Mouse (Mus musculus) liver, postnatal 0 days (tissue): ENCODE measurements at regions not wholly inside any gene's neighbourhood (a gene's known extent, or its start where the extent isn't known, plus 50 kb on each side); places are given as distances from the start of the nearest gene placed in this dataset.

ENCODE experiments used
- ATAC-seq: fragments of 200-750 bp; cut with Nextera tagmentation; 2 replicates; pipeline ENCODE4 v1.8.0; 2017; ENCODE audit warnings: mild to moderate bottlenecking, moderate library complexity
- DNase-seq: peaks from one replicate; pipeline ENCODE4 v3.0.0-alpha.2; 2016
- H3K27ac ChIP-seq: fragments of 300-500 bp; sonication (generic); 2 replicates; pipeline ENCODE4 v1.5.1; 2014; ENCODE audit warnings: antibody characterized with exemption, moderate library complexity, mild to moderate bottlenecking, low read depth
- H3K27me3 ChIP-seq: fragments of 300-500 bp; sonication (generic); 2 replicates; pipeline ENCODE4 v1.6.1; 2014; ENCODE audit warnings: low read length, control low read depth, mixed read lengths; ENCODE audit not compliant: insufficient read depth
- H3K36me3 ChIP-seq: fragments of 300-500 bp; sonication (generic); replicated peaks from 2 replicates; pipeline ENCODE4 v1.6.1; 2014; ENCODE audit warnings: mild to moderate bottlenecking, control low read depth, low read length, moderate library complexity, mixed read lengths; ENCODE audit not compliant: insufficient read depth
- H3K4me1 ChIP-seq: fragments of 300-500 bp; sonication (generic); 2 replicates; pipeline ENCODE4 v1.6.1; 2014; ENCODE audit warnings: antibody characterized with exemption, mild to moderate bottlenecking, control low read depth; ENCODE audit not compliant: insufficient read depth
- H3K4me2 ChIP-seq: fragments of 300-500 bp; sonication (generic); 2 replicates; pipeline ENCODE4 v1.6.1; 2014; ENCODE audit warnings: low read depth, mild to moderate bottlenecking, low read length, moderate library complexity, mixed read lengths
- H3K4me3 ChIP-seq: fragments of 300-500 bp; sonication (generic); 2 replicates; pipeline ENCODE4 v1.5.1; 2014; ENCODE audit warnings: low read depth, low read length
- H3K9ac ChIP-seq: fragments of 300-500 bp; sonication (generic); replicated peaks from 2 replicates; pipeline ENCODE4 v1.6.1; 2014; ENCODE audit warnings: mild to moderate bottlenecking, moderate library complexity
- H3K9me3 ChIP-seq: fragments of 300-500 bp; sonication (generic); 2 replicates; pipeline ENCODE4 v1.6.1; 2016; ENCODE audit warnings: mild to moderate bottlenecking, control low read depth, low read length, mixed read lengths
- CTCF ChIP-seq: sonication (generic); IDR thresholded peaks from 2 replicates; pipeline ENCODE4 v1.5.1; 2016; ENCODE audit warnings: antibody characterized with exemption, low read depth
- EP300 ChIP-seq: IDR thresholded peaks from 2 replicates; pipeline ENCODE4 v1.6.1; 2016; ENCODE audit warnings: antibody characterized with exemption, low read depth, mild to moderate bottlenecking
- WGBS: fragments of 180-500 bp; shearing (Covaris S2); extraction: QIAGEN DNeasy Blood & Tissue Kit; methylation state at CpG from one replicate; pipeline ENCODE4 v1.1.7; 2014; ENCODE audit not compliant: insufficient replicate concordance; 5-methylcytosine and 5-hydroxymethylcytosine counted together

DNA sequence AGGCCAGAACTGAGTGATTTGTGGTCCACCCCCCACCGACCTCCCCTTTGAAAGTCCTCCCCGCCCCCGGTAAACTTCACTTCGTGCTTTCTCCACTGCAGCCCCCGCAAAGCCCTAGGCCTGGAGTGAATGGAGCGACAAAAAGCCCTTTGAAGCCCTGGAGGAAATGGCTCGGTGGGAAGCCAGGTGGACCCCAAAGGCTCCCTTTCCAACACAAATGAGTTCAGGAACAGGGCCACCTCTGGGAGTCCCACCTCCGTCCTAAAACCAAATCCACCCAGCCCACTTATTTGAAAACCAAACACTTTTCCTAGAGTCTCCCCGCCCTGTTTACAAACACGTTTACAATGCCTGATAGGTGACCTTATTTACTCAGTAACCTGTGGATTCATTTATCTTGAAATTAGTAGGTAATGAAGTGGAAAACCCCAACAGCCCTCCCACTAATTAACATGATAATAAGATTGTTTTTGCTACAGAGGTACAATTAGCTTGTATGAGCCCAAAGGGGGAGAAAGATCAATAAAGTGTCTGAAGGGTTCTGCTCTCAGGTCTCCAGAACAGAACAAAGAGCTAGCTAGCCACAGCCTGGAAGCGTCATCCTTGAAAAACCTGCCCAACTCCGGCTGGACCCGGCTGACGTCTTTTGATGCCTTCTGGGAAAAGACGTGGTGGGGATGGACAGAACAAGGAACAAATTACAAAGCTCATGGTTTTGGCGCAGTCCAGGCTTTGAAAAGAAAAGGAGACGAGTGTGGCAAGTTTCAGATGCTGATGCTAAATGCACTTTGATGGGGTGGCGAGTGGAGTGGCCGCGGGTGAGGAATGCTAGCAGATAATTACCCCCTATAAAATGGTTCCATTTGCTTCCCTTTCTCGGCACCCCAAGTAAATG, 422.6 kb upstream of the Nr2f2 start:
- no peak overlapping the region for H3K27ac ChIP-seq
- TF ChIP-seq CTCF (no peak), EP300 (no peak)
- no peak overlapping the region for H3K4me2 ChIP-seq
- H3K27me3 ChIP-seq, result no peaks in the 10 kb centered on the region
- DNase-seq (no peak), ATAC-seq (no peak)
- 16% methylated on average over 21 of the region's 21 CpGs for WGBS
- H3K9ac ChIP-seq, result no peak overlapping the region
- no peaks in the 10 kb centered on the region for H3K36me3 ChIP-seq
- H3K4me3 ChIP-seq, result no peak overlapping the region
- no peaks in the 10 kb centered on the region for H3K9me3 ChIP-seq
- H3K4me1 ChIP-seq, result no peaks in the 10 kb centered on the region

DNA sequence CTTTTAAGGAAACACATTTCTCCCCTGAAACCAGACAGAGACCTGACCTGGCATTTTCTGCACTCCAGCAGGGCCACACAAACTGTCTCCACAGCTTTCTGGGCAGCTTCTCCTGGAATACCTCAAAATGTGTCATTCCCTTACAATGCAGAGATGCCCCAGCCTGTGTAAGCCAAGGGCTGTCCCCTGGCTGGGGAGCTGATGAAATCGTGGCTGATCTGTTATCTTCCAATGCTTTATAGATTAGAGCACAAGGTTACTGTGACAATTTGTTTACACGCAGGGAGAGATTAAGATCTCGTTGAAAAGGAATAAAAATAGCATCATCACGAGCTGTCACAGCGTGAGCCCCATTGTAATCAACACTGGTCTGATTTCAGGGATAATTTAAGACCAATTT, 421.4 kb upstream of the Nr2f2 start:
- Histone ChIP-seq H3K36me3 (no peaks in the 10 kb centered on the region), H3K4me3 (no peak overlapping the region), H3K27ac (no peak overlapping the region), H3K4me1 (no peaks in the 10 kb centered on the region), H3K9me3 (no peaks in the 10 kb centered on the region), H3K27me3 (no peaks in the 10 kb centered on the region), H3K9ac (no peak overlapping the region), H3K4me2 (no peak overlapping the region)
- ATAC-seq, result peak; percentile 64
- 15% methylated on average over 5 of the region's 5 CpGs for WGBS
- DNase-seq, result peak; percentile 15
- TF ChIP-seq CTCF (no peak), EP300 (no peak)

DNA sequence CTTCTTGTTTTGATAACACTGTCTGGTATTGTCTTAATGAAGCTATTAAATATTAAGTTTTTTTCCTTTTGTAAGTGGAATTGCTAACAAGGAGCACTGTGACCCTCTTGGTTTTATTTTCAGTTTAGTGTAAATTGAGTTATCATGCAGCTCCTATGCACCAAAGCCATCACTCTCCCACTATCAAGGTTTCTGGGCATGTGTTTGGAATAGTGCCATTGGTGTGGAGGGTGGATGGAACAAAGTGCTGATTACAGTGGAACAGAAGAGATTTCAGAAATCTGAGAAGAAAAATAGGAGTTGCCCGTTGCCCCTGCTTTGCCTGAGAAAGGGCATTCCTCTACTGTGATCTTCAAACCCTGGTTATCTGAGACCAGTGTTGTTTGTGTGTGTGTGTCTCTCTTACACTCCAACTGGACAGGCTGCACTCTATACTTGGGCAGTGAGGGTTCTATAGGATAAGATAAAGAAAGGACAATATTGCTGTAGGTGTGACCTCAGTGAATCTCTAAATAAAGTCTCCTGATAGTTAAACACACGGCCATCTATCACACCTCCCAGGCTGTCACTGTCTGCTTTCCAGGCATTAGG, 414.3 kb upstream of the Nr2f2 start:
- Histone ChIP-seq H3K4me2 (no peak overlapping the region), H3K4me1 (no peaks in the 10 kb centered on the region), H3K36me3 (no peaks in the 10 kb centered on the region), H3K27me3 (no peaks in the 10 kb centered on the region), H3K27ac (no peak overlapping the region), H3K9ac (no peak overlapping the region), H3K4me3 (no peak overlapping the region), H3K9me3 (no peaks in the 10 kb centered on the region)
- ATAC-seq (no peak), DNase-seq (no peak)
- TF ChIP-seq EP300 (no peak), CTCF (no peak)
- WGBS, result 37% methylated on average over 2 of the region's 2 CpGs

DNA sequence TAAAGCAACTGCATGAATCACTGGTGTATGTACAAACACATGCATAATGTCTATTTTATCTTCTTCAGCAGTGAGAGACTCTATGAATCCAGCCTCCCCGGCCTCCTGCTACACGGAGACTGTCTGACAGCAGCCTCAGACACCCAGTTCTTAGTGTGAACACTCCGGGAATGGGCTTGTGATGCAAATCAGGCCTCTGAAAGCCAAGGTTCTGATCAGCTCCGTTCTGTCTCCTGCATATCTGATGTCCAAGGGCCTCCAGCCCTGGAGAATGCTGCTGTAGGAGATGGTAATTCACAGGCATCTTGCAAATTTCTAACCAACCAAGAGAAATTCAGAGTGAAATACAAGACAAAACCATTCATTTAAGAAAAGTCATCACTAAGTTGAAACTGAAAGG, 411.2 kb upstream of the Nr2f2 start:
- Histone ChIP-seq H3K4me2 (no peak overlapping the region), H3K36me3 (no peaks in the 10 kb centered on the region), H3K9ac (no peak overlapping the region), H3K4me3 (no peak overlapping the region), H3K9me3 (no peaks in the 10 kb centered on the region), H3K27me3 (no peaks in the 10 kb centered on the region), H3K27ac (no peak overlapping the region), H3K4me1 (no peaks in the 10 kb centered on the region)
- DNase-seq (no peak), ATAC-seq (no peak)
- TF ChIP-seq EP300 (no peak), CTCF (no peak)
- 58% methylated on average over 4 of the region's 4 CpGs for WGBS

DNA sequence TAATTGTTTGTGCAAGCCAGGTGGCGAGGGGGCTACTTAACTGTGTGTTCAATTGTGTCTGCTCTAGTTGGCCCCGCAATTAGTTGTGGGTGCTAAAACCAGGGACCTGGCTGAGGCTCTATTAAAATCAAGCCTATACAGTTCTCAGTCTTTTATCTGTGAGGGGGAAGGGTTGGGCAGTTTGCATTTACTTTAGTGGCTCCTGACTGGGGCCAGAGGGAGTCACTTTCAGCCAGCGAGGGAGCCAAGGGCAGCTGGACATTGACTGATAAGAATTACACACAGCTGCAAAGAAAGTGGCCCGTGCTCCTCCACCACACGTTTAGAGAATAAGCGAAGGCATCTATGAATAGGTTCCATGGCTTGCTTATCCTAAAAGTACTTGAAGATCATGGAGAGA, 403.1 kb upstream of the Nr2f2 start:
- H3K27ac ChIP-seq, result no peak overlapping the region
- H3K27me3 ChIP-seq, result no peaks in the 10 kb centered on the region
- ATAC-seq, result no peak
- no peaks in the 10 kb centered on the region for H3K4me1 ChIP-seq
- no peak overlapping the region for H3K4me2 ChIP-seq
- H3K9ac ChIP-seq, result no peak overlapping the region
- no peak overlapping the region for H3K4me3 ChIP-seq
- DNase-seq, result no peak
- H3K36me3 ChIP-seq, result no peaks in the 10 kb centered on the region
- 59% methylated on average over 6 of the region's 6 CpGs for WGBS
- TF ChIP-seq CTCF (no peak), EP300 (no peak)
- no peaks in the 10 kb centered on the region for H3K9me3 ChIP-seq

DNA sequence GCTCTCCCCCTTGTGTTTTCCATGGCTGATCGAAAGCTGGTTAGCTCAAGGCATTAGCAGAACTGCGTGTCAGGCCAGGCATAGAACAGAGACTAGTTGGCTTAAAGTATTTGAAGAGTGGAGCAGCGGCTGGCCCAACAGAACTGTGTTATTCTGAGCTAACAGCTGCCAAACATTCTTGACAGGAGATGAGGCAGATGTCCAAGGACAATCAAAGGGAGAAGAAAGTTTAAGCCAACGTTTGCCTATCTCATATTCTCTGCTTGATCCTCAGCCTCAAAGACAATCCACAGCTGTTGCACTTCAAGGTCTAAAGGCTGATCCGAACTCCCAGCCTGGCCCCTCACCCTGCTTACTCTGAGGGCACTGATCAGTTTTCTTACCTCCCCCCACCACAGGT, 401.2 kb upstream of the Nr2f2 start:
- WGBS, result 64% methylated on average over 5 of the region's 5 CpGs
- no peaks in the 10 kb centered on the region for H3K9me3 ChIP-seq
- DNase-seq (no peak), ATAC-seq (no peak)
- no peaks in the 10 kb centered on the region for H3K36me3 ChIP-seq
- H3K9ac ChIP-seq, result no peak overlapping the region
- TF ChIP-seq CTCF (no peak), EP300 (no peak)
- H3K27ac ChIP-seq, result no peak overlapping the region
- H3K4me1 ChIP-seq, result no peaks in the 10 kb centered on the region
- no peak overlapping the region for H3K4me2 ChIP-seq
- H3K27me3 ChIP-seq, result no peaks in the 10 kb centered on the region
- H3K4me3 ChIP-seq, result no peak overlapping the region

DNA sequence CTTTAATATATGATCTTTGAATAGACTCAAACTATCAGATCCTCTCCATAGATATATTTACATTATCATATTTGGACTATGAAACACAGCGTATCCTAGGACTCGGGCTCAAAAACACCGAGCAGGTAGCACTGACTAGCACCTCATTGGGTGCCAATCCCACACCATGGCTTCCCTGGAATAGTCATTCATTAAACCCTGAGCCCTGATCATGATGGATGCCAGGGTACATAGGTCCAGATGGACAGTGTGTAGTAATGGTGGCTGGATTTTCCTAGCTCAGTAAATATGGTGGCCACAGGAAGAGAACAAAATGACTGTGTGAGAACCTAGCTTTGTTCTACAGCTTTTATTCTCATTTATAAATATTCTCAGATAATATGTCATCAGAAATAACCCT, 390.1 kb upstream of the Nr2f2 start:
- no peaks in the 10 kb centered on the region for H3K27me3 ChIP-seq
- H3K4me1 ChIP-seq, result no peaks in the 10 kb centered on the region
- H3K9ac ChIP-seq, result no peak overlapping the region
- no peak overlapping the region for H3K4me3 ChIP-seq
- no peak overlapping the region for H3K4me2 ChIP-seq
- no peak overlapping the region for H3K27ac ChIP-seq
- WGBS, result 87% methylated on average over 3 of the region's 3 CpGs
- peaks cover 2% of the 10 kb centered on the region; the same call in 1 of the 2 replicates for H3K9me3 ChIP-seq
- DNase-seq (no peak), ATAC-seq (no peak)
- TF ChIP-seq EP300 (no peak), CTCF (no peak)
- no peaks in the 10 kb centered on the region for H3K36me3 ChIP-seq
